ENCODE assay signal across 7 mouse cellular contexts in the genomic region with DNA sequence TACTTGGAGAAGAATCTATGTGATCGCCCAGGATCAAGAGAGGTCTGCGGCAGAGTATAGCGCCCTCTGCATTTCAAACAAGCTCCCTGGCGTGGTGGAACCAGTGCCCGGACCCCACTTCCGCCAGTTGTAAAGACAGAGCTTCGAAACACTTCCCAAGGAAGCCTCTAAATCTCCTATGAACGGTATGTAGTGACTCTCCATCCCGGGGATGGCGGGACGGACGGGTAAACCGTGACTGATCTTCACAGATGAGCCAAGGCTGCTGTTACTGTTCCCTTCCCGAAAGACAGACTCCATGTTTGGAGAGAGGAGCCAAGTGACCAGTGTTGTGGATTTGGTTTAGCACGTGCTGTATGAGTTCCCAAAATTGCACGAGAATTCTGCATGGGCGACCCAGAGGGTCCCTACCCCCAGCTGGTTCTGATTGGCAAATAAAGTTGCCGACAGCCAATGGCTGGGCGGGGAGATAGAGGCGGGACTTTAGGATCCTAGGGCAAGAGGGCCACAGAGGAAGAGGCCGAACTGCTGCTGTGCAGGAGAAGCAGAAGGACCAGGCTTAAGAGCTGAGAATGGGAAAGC. TPM values are rescaled to one million over a fixed set of nuclear protein-coding genes. Genes with fewer than 3 reads are reported as not detected.
DNase-seq lines count a peak whose midpoint lies in the region; ATAC-seq and TF ChIP-seq lines count a peak whose summit lies in the region.

No protein-coding gene starts in this region.

- H3K4me1 ChIP-seq in forebrain, embryonic 11.5 days (replicated peaks; ENCODE audit: control insufficient read depth, insufficient read depth, low read length), result no peaks in the 10 kb centered on the region
- H3K4me1 ChIP-seq in limb, embryonic 11.5 days (ENCODE audit: control insufficient read depth, insufficient read depth, low read length), result no peaks in the 10 kb centered on the region
- peaks cover 11% of the 10 kb centered on the region for H3K4me1 ChIP-seq in midbrain, embryonic 10.5 days
- no peaks in the 10 kb centered on the region for H3K4me1 ChIP-seq in stomach, postnatal 0 days (replicated peaks; ENCODE audit: control insufficient read depth, insufficient read depth)

- no peak overlapping the region for H3K27ac ChIP-seq in forebrain, embryonic 11.5 days (ENCODE audit: low read depth, low read length)
- no peak overlapping the region for H3K27ac ChIP-seq in limb, embryonic 11.5 days (replicated peaks; ENCODE audit: low read depth, low read length)
- peak overlapping the region; percentile 72 for H3K27ac ChIP-seq in midbrain, embryonic 10.5 days (replicated peaks)
- 0 out of 2 replicates have a peak overlapping the region, but pooled peaks have one; percentile 40 for H3K27ac ChIP-seq in stomach, postnatal 0 days (replicated peaks)

- H3K9ac ChIP-seq in forebrain, embryonic 11.5 days (ENCODE audit: low read length), result peak overlapping the region; percentile 17; the same call in 1 of the 2 replicates
- no peak overlapping the region for H3K9ac ChIP-seq in limb, embryonic 11.5 days (ENCODE audit: low read length)
- peak overlapping the region; percentile 56; the same call in 1 of the 2 replicates for H3K9ac ChIP-seq in stomach, postnatal 0 days (ENCODE audit: low read length)

- peaks cover 5% of the 10 kb centered on the region; the same call in 1 of the 2 replicates for H3K9me3 ChIP-seq in forebrain, embryonic 11.5 days (ENCODE audit: control insufficient read depth, low read length)
- no peaks in the 10 kb centered on the region; the same call in 1 of the 2 replicates for H3K9me3 ChIP-seq in limb, embryonic 11.5 days (ENCODE audit: control insufficient read depth, low read length)
- peaks cover 6% of the 10 kb centered on the region for H3K9me3 ChIP-seq in midbrain, embryonic 10.5 days (replicated peaks)
- H3K9me3 ChIP-seq in stomach, postnatal 0 days (ENCODE audit: control insufficient read depth, low read length), result no peaks in the 10 kb centered on the region

- TF ChIP-seq CTCF in brain, embryonic 14.5 days (IDR thresholded peaks at IDR 0.05; ENCODE audit: borderline replicate concordance, extremely low read depth, insufficient read depth, insufficient read length), result peak; percentile 44
- peak; percentile 62 for TF ChIP-seq CTCF in stomach, postnatal 0 days (IDR thresholded peaks at IDR 0.05; ENCODE audit: low read depth)

- peak overlapping the region; percentile 61 for H3K4me2 ChIP-seq in forebrain, embryonic 11.5 days (ENCODE audit: low read depth, low read length, severe bottlenecking)
- H3K4me2 ChIP-seq in limb, embryonic 11.5 days (ENCODE audit: low read depth, severe bottlenecking), result peak overlapping the region; percentile 44
- H3K4me2 ChIP-seq in stomach, postnatal 0 days (replicated peaks; ENCODE audit: low read depth), result peak overlapping the region; percentile 64

- no peak for TF ChIP-seq POLR2A in brain, embryonic 14.5 days (IDR thresholded peaks at IDR 0.05; ENCODE audit: borderline replicate concordance, extremely low read depth, insufficient read depth, insufficient read length, poor library complexity, severe bottlenecking)

- H3K27me3 ChIP-seq in forebrain, embryonic 11.5 days (ENCODE audit: control insufficient read depth, insufficient read depth, low read length), result no peaks in the 10 kb centered on the region
- no peaks in the 10 kb centered on the region for H3K27me3 ChIP-seq in limb, embryonic 11.5 days (ENCODE audit: control insufficient read depth, insufficient read depth, low read length)
- H3K27me3 ChIP-seq in midbrain, embryonic 10.5 days (ENCODE audit: low read depth, poor library complexity, severe bottlenecking), result no peaks in the 10 kb centered on the region
- no peaks in the 10 kb centered on the region for H3K27me3 ChIP-seq in stomach, postnatal 0 days (ENCODE audit: control insufficient read depth, insufficient read depth, low read length)

- peak; percentile 47 for DNase-seq in Muller cell, postnatal 12 days (ENCODE audit: inconsistent ontology term)
- DNase-seq in brain, embryonic 14.5 days (ENCODE audit: low read depth), result peak; percentile 59
- peak; percentile 70 for DNase-seq in forebrain, embryonic 11.5 days (ENCODE audit: low spot score)
- DNase-seq in heart, postnatal 4 days, result peak; percentile 30
- peak; percentile 73 for DNase-seq in limb, embryonic 11.5 days (ENCODE audit: low spot score)
- peak; percentile 71 for DNase-seq in midbrain, embryonic 10.5 days (ENCODE audit: low spot score)
- peak; percentile 40 for DNase-seq in stomach, postnatal 0 days (ENCODE audit: low spot score)

- WGBS in forebrain, embryonic 11.5 days, result 13% methylated on average over 21 of the region's 21 CpGs
- WGBS in limb, embryonic 11.5 days, result 8% methylated on average over 21 of the region's 21 CpGs
- WGBS in midbrain, embryonic 10.5 days, result 12% methylated on average over 21 of the region's 21 CpGs
- 3% methylated on average over 21 of the region's 21 CpGs for WGBS in stomach, postnatal 0 days

- peak overlapping the region; percentile 20 for H3K4me3 ChIP-seq in forebrain, embryonic 11.5 days (ENCODE audit: low read depth, low read length)
- peak overlapping the region; percentile 3; the same call in 1 of the 2 replicates for H3K4me3 ChIP-seq in limb, embryonic 11.5 days (ENCODE audit: low read depth, low read length)
- H3K4me3 ChIP-seq in midbrain, embryonic 10.5 days, result peak overlapping the region; percentile 50
- H3K4me3 ChIP-seq in stomach, postnatal 0 days (ENCODE audit: low read depth, low read length), result peak overlapping the region; percentile 36

- TF ChIP-seq EP300 in stomach, postnatal 0 days (optimal IDR thresholded peaks at IDR 0.05), result no peak

- H3K36me3 ChIP-seq in forebrain, embryonic 11.5 days (ENCODE audit: control insufficient read depth, insufficient read depth, low read length), result no peaks in the 10 kb centered on the region
- no peaks in the 10 kb centered on the region for H3K36me3 ChIP-seq in limb, embryonic 11.5 days (ENCODE audit: control insufficient read depth, insufficient read depth, low read length)
- H3K36me3 ChIP-seq in midbrain, embryonic 10.5 days, result peaks cover 4% of the 10 kb centered on the region
- H3K36me3 ChIP-seq in stomach, postnatal 0 days (ENCODE audit: control insufficient read depth, insufficient read depth, low read length), result no peaks in the 10 kb centered on the region

- peak; percentile 69 for ATAC-seq in forebrain, embryonic 11.5 days (replicated peaks; ENCODE audit: low FRiP score)
- ATAC-seq in limb, embryonic 11.5 days (ENCODE audit: insufficient number of reproducible peaks, low FRiP score, low TSS enrichment, low read depth), result peak; percentile 68; the same call in 1 of the 2 replicates
- peak; percentile 53; the same call in 1 of the 2 replicates for ATAC-seq in stomach, postnatal 0 days (ENCODE audit: low FRiP score, low TSS enrichment)

RNA-seq across cellular contexts. Expression of a gene that starts 48.7 kb away (rescaled TPM):
- polyA plus RNA-seq in brain, embryonic 14.5 days (2012; rRNA removed), result 14.6 and 14.8 TPM in 2 replicates
- 19.5 and 19.7 TPM in 2 replicates for polyA plus RNA-seq in forebrain, embryonic 11.5 days (2014; fragmentation: Nextera tagmentation; extraction: Ambion mirVana)
- total RNA-seq in heart, postnatal 4 days (2021), result 10 to 100 TPM; 11.4 to 12.7 TPM
- 17.5 and 20.5 TPM in 2 replicates for polyA plus RNA-seq in limb, embryonic 11.5 days (2014; fragmentation: Nextera tagmentation; extraction: Ambion mirVana)
- polyA plus RNA-seq in midbrain, embryonic 10.5 days (2016; fragmentation: Nextera tagmentation; extraction: Ambion mirVana), result 16.8 and 17.5 TPM in 2 replicates
- 9.1 and 9.3 TPM in 2 replicates for polyA plus RNA-seq in stomach, postnatal 0 days (2015; fragmentation: Nextera tagmentation; extraction: Ambion mirVana)

RNA-seq across cellular contexts. Expression of a gene that starts 54.2 kb away (rescaled TPM):
- polyA plus RNA-seq in brain, embryonic 14.5 days (2012; rRNA removed), result 94.2 and 106 TPM in 2 replicates
- polyA plus RNA-seq in forebrain, embryonic 11.5 days (2014; fragmentation: Nextera tagmentation; extraction: Ambion mirVana), result 18.6 and 19.1 TPM in 2 replicates
- 1 to 10 TPM; 6.9 TPM for total RNA-seq in heart, postnatal 4 days (2021)
- polyA plus RNA-seq in limb, embryonic 11.5 days (2014; fragmentation: Nextera tagmentation; extraction: Ambion mirVana), result 8.2 and 9.8 TPM in 2 replicates
- polyA plus RNA-seq in midbrain, embryonic 10.5 days (2016; fragmentation: Nextera tagmentation; extraction: Ambion mirVana), result 11.9 and 13.5 TPM in 2 replicates
- 1.6 and 2.6 TPM in 2 replicates for polyA plus RNA-seq in stomach, postnatal 0 days (2015; fragmentation: Nextera tagmentation; extraction: Ambion mirVana)

Comparison
In these comparisons a context has a peak if more than half of its experiments do, and no peak if none do; other contexts are left out.
1. H3K27ac ChIP-seq: peak in midbrain, embryonic 10.5 days (single experiment) and stomach, postnatal 0 days (single experiment); none in forebrain, embryonic 11.5 days (single experiment) and limb, embryonic 11.5 days (single experiment).
2. Peak in every context shown above with its lines, with median percentiles within 50 percentile points of each other: DNase-seq, ATAC-seq, H3K4me2 ChIP-seq and H3K4me3 ChIP-seq.